Mouse (Mus musculus): Measurements from ENCODE around the gene Noxred1.

DNA sequence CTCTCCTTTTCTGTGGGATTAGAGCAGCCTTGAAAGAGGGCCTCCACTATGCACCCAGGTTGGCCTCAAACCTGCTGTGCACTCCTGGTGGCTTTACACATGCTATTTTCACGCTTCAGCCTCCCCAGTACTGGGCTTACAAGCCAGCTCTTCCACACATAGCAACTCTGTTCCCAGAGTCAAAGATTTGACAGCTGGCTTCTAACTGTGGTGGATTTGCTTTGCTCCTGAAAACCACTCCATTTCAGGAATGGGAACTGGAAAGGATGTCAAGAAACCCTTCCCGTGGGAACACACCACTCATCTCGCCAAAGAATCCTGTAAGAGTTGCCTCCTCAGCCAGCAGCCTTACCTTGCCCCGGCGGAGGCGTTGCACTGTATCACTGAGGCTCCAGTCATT, 15.3 kb upstream of the Noxred1 start:
- no peak for TF ChIP-seq EP300 (IDR thresholded peaks at IDR 0.05; ENCODE audit: insufficient read depth, low read depth, low read length)
- TF ChIP-seq CTCF (IDR thresholded peaks at IDR 0.05; ENCODE audit: low read depth, low read length) = no peak

All from ES-Bruce4 (cell line).